Mouse (Mus musculus) heart, embryonic 10.5 days (tissue): Measurements from ENCODE around the gene Pde3b. TPM values are rescaled to one million over a fixed set of nuclear protein-coding genes. Genes with fewer than 3 reads are reported as not detected.

Source experiments
- DNase-seq: peaks from one replicate; pipeline ENCODE4 v3.0.0-alpha.2; 2017; ENCODE audit warnings: low spot score
- H3K27ac ChIP-seq: fragments of 300-500 bp; sonication (generic); 2 replicates; pipeline ENCODE4 v1.5.1; 2016; ENCODE audit warnings: mild to moderate bottlenecking
- H3K27me3 ChIP-seq: fragments of 300-500 bp; sonication (generic); 2 replicates; pipeline ENCODE4 v1.6.1; 2016; ENCODE audit warnings: mild to moderate bottlenecking; ENCODE audit not compliant: poor library complexity, insufficient read depth, severe bottlenecking
- H3K36me3 ChIP-seq: fragments of 300-500 bp; sonication (generic); 2 replicates; pipeline ENCODE4 v1.6.1; 2016; ENCODE audit warnings: mild to moderate bottlenecking, moderate library complexity
- H3K4me1 ChIP-seq: fragments of 300-500 bp; sonication (generic); 2 replicates; pipeline ENCODE4 v1.6.1; 2016; ENCODE audit warnings: mild to moderate bottlenecking
- H3K4me3 ChIP-seq: fragments of 300-500 bp; sonication (generic); 2 replicates; pipeline ENCODE4 v1.5.1; 2016; ENCODE audit warnings: mild to moderate bottlenecking, moderate library complexity
- H3K9me3 ChIP-seq: fragments of 300-500 bp; sonication (generic); 2 replicates; pipeline ENCODE4 v1.6.1; 2016; ENCODE audit warnings: mild to moderate bottlenecking, moderate library complexity
- WGBS: fragments of 180-500 bp; shearing (Covaris S2); methylation state at CpG from one replicate; pipeline ENCODE4 v1.1.7; 2016; 5-methylcytosine and 5-hydroxymethylcytosine counted together
- polyA plus RNA-seq: library from polyadenylated mRNA; unstranded; fragments of >200 nt; fragmentation: Nextera tagmentation; extraction: Ambion mirVana; gene quantifications from 2 replicates; pipeline ENCODE4 v1.2.1, GENCODE M21; 2016

Pde3b gene
- polyA plus RNA-seq, 1 experiment from 2014 or later, result 6.9 TPM

- Histone ChIP-seq H3K4me1 (no peaks in the 10 kb centered on the region; the same call in 1 of the 2 replicates), H3K36me3 (0 out of 2 replicates have a peak, but pooled peaks cover 2% of the 10 kb centered on the region), H3K4me3 (no peak overlapping the region), H3K9me3 (no peaks in the 10 kb centered on the region), H3K27ac (no peak overlapping the region), H3K27me3 (no peaks in the 10 kb centered on the region)
- DNase-seq, result no peak
- WGBS, result 79% methylated on average over 5 of the region's 5 CpGs
Measured at GRCm38 (mm10) chr7:114453300-114453990, 38.4 kb downstream of the Pde3b start.

- 44% methylated on average over 1 of the region's 1 CpGs for WGBS
- no peaks in the 10 kb centered on the region; the same call in 1 of the 2 replicates for H3K4me1 ChIP-seq
Measured at GRCm38 (mm10) chr7:114454858-114455257, 39.8 kb downstream of the Pde3b start.

GRCm38 (mm10) chr7:114456904-114457303 is 41.8 kb downstream of the Pde3b start:
- H3K27me3 ChIP-seq, result no peaks in the 10 kb centered on the region
- H3K36me3 ChIP-seq, result 0 out of 2 replicates have a peak, but pooled peaks cover 2% of the 10 kb centered on the region
- DNase-seq, result no peak
- H3K9me3 ChIP-seq, result no peaks in the 10 kb centered on the region
- H3K4me3 ChIP-seq, result no peak overlapping the region
- H3K27ac ChIP-seq, result no peak overlapping the region
- 83% methylated on average over 4 of the region's 4 CpGs for WGBS
- no peaks in the 10 kb centered on the region; the same call in 1 of the 2 replicates for H3K4me1 ChIP-seq

More at GRCm38 (mm10) chr7:114454858-114455257, 39.8 kb downstream of the Pde3b start:
- no peak overlapping the region for H3K27ac ChIP-seq
- H3K4me3 ChIP-seq, result no peak overlapping the region
- H3K27me3 ChIP-seq, result no peaks in the 10 kb centered on the region
- no peaks in the 10 kb centered on the region for H3K9me3 ChIP-seq
- H3K36me3 ChIP-seq, result 0 out of 2 replicates have a peak, but pooled peaks cover 2% of the 10 kb centered on the region
- no peak for DNase-seq

DNA sequence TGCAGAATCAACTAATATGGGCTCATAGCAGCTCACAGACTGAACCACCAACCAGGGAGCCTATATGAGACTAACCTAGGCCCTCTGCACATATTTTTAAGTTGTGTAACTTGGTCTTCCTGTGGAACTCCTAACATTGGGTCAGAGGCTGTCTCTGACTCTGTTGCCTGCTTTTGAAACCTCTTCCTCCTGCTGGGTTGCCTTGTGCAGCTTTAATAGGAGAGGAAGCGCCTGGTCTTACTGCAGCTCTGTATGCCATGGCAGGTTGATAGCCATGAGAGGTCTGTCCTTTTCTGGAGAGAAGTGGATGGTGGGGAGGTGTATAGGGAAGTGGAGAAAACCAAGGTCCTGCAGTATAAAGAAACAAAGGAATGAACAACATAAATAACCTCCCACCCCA is 44.8 kb downstream of the Pde3b start:
- no peaks in the 10 kb centered on the region for H3K27me3 ChIP-seq

DNA sequence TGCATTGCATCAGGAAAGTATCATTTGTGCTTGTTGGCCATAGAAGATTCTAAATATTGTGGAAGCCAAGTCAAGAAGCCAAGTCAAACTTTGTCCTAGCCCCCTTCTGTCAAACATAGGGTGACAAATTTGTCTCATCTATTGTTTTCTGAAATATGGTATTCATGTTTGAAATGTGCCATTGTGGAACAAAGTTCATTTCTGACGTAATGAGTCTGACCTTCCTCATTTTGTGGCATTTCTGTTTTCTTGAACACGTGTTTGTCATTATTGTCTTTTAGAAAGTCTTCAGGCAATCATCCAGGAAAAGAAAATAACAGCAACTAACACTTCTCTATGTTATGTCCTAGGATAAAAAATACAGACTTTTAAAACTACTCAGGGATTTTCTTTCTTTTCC is 46.6 kb downstream of the Pde3b start:
- Histone ChIP-seq H3K27me3 (no peaks in the 10 kb centered on the region), H3K4me1 (no peaks in the 10 kb centered on the region), H3K36me3 (0 out of 2 replicates have a peak, but pooled peaks cover 2% of the 10 kb centered on the region), H3K9me3 (no peaks in the 10 kb centered on the region), H3K27ac (no peak overlapping the region), H3K4me3 (no peak overlapping the region)
- no peak for DNase-seq
- 76% methylated on average over 2 of the region's 2 CpGs for WGBS

More for the DNA sequence above, 44.8 kb downstream of the Pde3b start:
- H3K27ac ChIP-seq, result no peak overlapping the region
- H3K36me3 ChIP-seq, result 0 out of 2 replicates have a peak, but pooled peaks cover 2% of the 10 kb centered on the region
- no peaks in the 10 kb centered on the region; the same call in 1 of the 2 replicates for H3K4me1 ChIP-seq
- H3K4me3 ChIP-seq, result no peak overlapping the region
- no peaks in the 10 kb centered on the region for H3K9me3 ChIP-seq
- WGBS, result 64% methylated on average over 1 of the region's 1 CpGs
- no peak for DNase-seq

GRCm38 (mm10) chr7:114466358-114466757 is 51.3 kb downstream of the Pde3b start:
- Histone ChIP-seq H3K36me3 (no peaks in the 10 kb centered on the region), H3K4me3 (no peak overlapping the region), H3K27ac (no peak overlapping the region), H3K27me3 (no peaks in the 10 kb centered on the region), H3K4me1 (no peaks in the 10 kb centered on the region), H3K9me3 (no peaks in the 10 kb centered on the region)
- 84% methylated on average over 3 of the region's 3 CpGs for WGBS
- no peak for DNase-seq

GRCm38 (mm10) chr7:114472471-114472870 is 57.4 kb downstream of the Pde3b start:
- Histone ChIP-seq H3K36me3 (no peaks in the 10 kb centered on the region), H3K9me3 (no peaks in the 10 kb centered on the region), H3K4me3 (no peak overlapping the region), H3K27me3 (no peaks in the 10 kb centered on the region), H3K4me1 (peaks cover 4% of the 10 kb centered on the region; the same call in 1 of the 2 replicates), H3K27ac (no peak overlapping the region)
- DNase-seq, result no peak
- 32% methylated on average over 2 of the region's 2 CpGs for WGBS

GRCm38 (mm10) chr7:114474889-114475288 is 59.8 kb downstream of the Pde3b start:
- Histone ChIP-seq H3K9me3 (no peaks in the 10 kb centered on the region), H3K27ac (no peak overlapping the region), H3K4me3 (no peak overlapping the region), H3K4me1 (peaks cover 4% of the 10 kb centered on the region; the same call in 1 of the 2 replicates), H3K36me3 (no peaks in the 10 kb centered on the region), H3K27me3 (no peaks in the 10 kb centered on the region)
- DNase-seq, result no peak
- 86% methylated on average over 1 of the region's 1 CpGs for WGBS

DNA sequence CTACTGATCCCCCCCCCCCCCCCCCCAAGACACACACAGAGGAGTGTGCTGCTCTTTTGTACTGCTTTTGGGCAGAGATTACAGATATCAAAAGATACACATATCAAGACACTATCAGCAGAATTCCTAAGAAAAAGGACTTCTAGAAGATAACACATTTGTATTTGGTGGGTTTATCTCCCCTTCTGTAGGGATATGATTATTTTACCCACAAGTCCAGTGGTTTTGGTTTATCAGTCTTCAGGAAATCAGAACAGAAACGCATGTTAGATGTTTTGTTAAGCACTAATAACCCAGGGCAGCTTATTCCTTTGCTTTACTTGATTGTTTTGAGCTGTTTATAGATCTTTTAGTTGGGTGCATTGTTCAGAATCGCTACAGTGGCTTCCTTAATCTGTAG is 62.8 kb downstream of the Pde3b start:
- Histone ChIP-seq H3K4me1 (no peaks in the 10 kb centered on the region), H3K4me3 (no peak overlapping the region), H3K27ac (no peak overlapping the region), H3K9me3 (no peaks in the 10 kb centered on the region), H3K36me3 (no peaks in the 10 kb centered on the region), H3K27me3 (no peaks in the 10 kb centered on the region)
- WGBS, result 68% methylated on average over 2 of the region's 2 CpGs
- no peak for DNase-seq

DNA sequence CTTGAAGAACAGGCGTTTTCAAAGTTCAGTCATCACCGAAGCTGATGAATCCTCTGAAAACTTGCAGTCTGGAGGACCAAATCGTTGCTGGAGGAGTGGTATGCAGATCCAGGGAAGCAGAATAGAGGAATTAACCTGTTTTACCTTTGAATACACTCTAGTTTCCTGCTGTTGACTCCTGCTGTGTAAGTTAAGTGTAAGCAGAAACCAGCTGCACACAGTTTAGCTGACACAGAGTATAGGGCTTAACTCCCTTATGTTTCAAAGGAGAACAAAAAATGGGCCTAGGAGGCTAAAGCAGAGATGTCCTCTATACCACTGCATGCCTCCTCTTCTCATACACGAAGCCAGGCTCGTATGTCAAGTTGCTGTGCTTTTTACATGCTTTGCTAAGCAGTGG is 63.8 kb downstream of the Pde3b start:
- H3K27me3 ChIP-seq, result no peaks in the 10 kb centered on the region
- no peak overlapping the region for H3K27ac ChIP-seq
- WGBS, result 56% methylated on average over 5 of the region's 5 CpGs
- no peak for DNase-seq
- H3K4me1 ChIP-seq, result no peaks in the 10 kb centered on the region
- no peaks in the 10 kb centered on the region for H3K36me3 ChIP-seq
- no peak overlapping the region for H3K4me3 ChIP-seq
- H3K9me3 ChIP-seq, result no peaks in the 10 kb centered on the region

GRCm38 (mm10) chr7:114479779-114480178 is 64.7 kb downstream of the Pde3b start:
- Histone ChIP-seq H3K4me3 (no peak overlapping the region), H3K27me3 (no peaks in the 10 kb centered on the region), H3K36me3 (no peaks in the 10 kb centered on the region), H3K27ac (no peak overlapping the region), H3K9me3 (no peaks in the 10 kb centered on the region), H3K4me1 (no peaks in the 10 kb centered on the region)
- DNase-seq, result no peak
- 75% methylated on average over 4 of the region's 4 CpGs for WGBS

DNA sequence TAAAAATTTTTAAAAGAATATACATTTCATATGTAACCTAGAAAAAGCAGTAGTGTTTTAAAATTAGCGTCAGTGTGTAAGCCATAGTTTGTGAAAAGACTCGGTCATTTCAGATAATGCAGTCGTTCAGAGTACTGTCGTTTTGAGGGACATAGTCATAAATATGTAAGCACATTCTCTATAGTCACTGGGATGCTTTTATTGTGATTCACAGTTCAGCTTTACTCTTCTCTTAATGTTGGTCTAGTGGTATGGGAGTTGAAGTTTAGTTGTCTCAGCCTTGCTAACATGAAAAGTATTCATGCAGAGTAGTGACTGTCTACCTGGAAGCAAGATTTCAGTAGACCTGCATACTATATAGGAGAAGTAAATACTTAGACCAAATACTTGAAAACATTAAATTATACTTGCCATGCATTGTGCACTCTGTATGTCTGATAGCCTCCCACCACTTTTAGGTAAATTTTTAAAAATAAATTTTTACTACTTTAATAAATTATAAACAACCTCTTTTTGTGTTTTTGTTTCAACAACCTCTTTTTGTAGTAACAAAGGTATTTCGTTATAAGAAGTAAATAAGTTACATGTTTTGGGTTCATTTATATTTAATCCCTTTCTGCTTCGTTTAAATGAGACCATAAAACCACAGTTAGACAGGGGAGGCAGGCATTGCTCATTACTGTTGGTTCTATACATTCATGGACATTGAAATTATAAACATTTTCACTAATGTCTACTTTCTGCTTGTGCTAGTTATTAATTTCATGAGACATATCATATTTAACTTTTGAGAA is 65.3 kb downstream of the Pde3b start:
- Histone ChIP-seq H3K4me1 (no peaks in the 10 kb centered on the region), H3K4me3 (no peak overlapping the region), H3K27ac (no peak overlapping the region), H3K36me3 (no peaks in the 10 kb centered on the region), H3K27me3 (no peaks in the 10 kb centered on the region), H3K9me3 (no peaks in the 10 kb centered on the region)
- WGBS, result 81% methylated on average over 6 of the region's 6 CpGs
- DNase-seq, result no peak

GRCm38 (mm10) chr7:114481008-114481407 is 65.9 kb downstream of the Pde3b start:
- H3K4me3 ChIP-seq, result no peak overlapping the region
- no peaks in the 10 kb centered on the region for H3K4me1 ChIP-seq
- no peak for DNase-seq

More at GRCm38 (mm10) chr7:114481008-114481407, 65.9 kb downstream of the Pde3b start:
- H3K36me3 ChIP-seq, result no peaks in the 10 kb centered on the region
- no peaks in the 10 kb centered on the region for H3K27me3 ChIP-seq
- 78% methylated on average over 1 of the region's 1 CpGs for WGBS
- no peak overlapping the region for H3K27ac ChIP-seq
- H3K9me3 ChIP-seq, result no peaks in the 10 kb centered on the region
